Mouse (Mus musculus) right cerebral cortex, adult 18-20 months (tissue): ENCODE data around the gene Col12a1.
"Not testable (repeated sequence)": the region's sequence is repeated elsewhere in the genome, so short reads cannot be mapped to it uniquely, and the experiment has no call there.

Source experiments
- DNase-seq: peaks from one replicate; pipeline ENCODE4 v3.0.0; 2022; ENCODE audit warnings: mixed read lengths

Gene Col12a1

GRCm38 (mm10) chr9:79689342-79689741, 29.3 kb downstream of the Col12a1 start:
- no peak for DNase-seq

GRCm38 (mm10) chr9:79687227-79687626, 31.4 kb downstream of the Col12a1 start:
- DNase-seq: no peak

- no peak for DNase-seq
These were observed 32.6 kb downstream of the Col12a1 start for GRCm38 (mm10) chr9:79686049-79686448.

GRCm38 (mm10) chr9:79680453-79681240, 38.0 kb downstream of the Col12a1 start:
- no peak for DNase-seq

- not testable (repeated sequence) for DNase-seq
These were observed 49.8 kb downstream of the Col12a1 start for GRCm38 (mm10) chr9:79668806-79669205.

- no peak for DNase-seq
These were observed 65.1 kb downstream of the Col12a1 start for GRCm38 (mm10) chr9:79653327-79654150.

GRCm38 (mm10) chr9:79648587-79648986, 70.0 kb downstream of the Col12a1 start:
- no peak for DNase-seq

- DNase-seq: no peak
These were observed 72.9 kb downstream of the Col12a1 start for GRCm38 (mm10) chr9:79645757-79646156.

- no peak for DNase-seq
These were observed 79.1 kb downstream of the Col12a1 start for GRCm38 (mm10) chr9:79639430-79640090.

- DNase-seq: no peak
These were observed 80.8 kb downstream of the Col12a1 start for GRCm38 (mm10) chr9:79637879-79638278.

- DNase-seq: no peak
These were observed 84.6 kb downstream of the Col12a1 start for GRCm38 (mm10) chr9:79634076-79634475.

- no peak for DNase-seq
These were observed 87.4 kb downstream of the Col12a1 start for GRCm38 (mm10) chr9:79631186-79631585.

- DNase-seq: no peak
These were observed 99.6 kb downstream of the Col12a1 start for GRCm38 (mm10) chr9:79618839-79619597.

GRCm38 (mm10) chr9:79617336-79617735, 101.3 kb downstream of the Col12a1 start:
- DNase-seq: no peak

- DNase-seq: no peak
These were observed 102.6 kb downstream of the Col12a1 start for GRCm38 (mm10) chr9:79616040-79616439.

- DNase-seq: no peak
These were observed 108.3 kb downstream of the Col12a1 start for GRCm38 (mm10) chr9:79610286-79610685.

GRCm38 (mm10) chr9:79609661-79610060, 109.0 kb downstream of the Col12a1 start:
- DNase-seq: no peak

- DNase-seq: no peak
These were observed 109.8 kb downstream of the Col12a1 start for GRCm38 (mm10) chr9:79608795-79609194.

GRCm38 (mm10) chr9:79608062-79608531, 110.5 kb downstream of the Col12a1 start:
- DNase-seq: no peak

- DNase-seq: no peak
These were observed 112.5 kb downstream of the Col12a1 start for GRCm38 (mm10) chr9:79606122-79606521.

- no peak for DNase-seq
These were observed 112.9 kb downstream of the Col12a1 start for GRCm38 (mm10) chr9:79605722-79606121.

- no peak for DNase-seq
These were observed 114.1 kb downstream of the Col12a1 start for GRCm38 (mm10) chr9:79604546-79604945.
